Mouse (Mus musculus): ENCODE measurements around the gene Stard13. TPM values are rescaled to one million over a fixed set of nuclear protein-coding genes. Genes with fewer than 3 reads are reported as not detected.

The Stard13 gene
- polyA plus RNA-seq, 1 experiment, result 1.4 TPM

GRCm38 (mm10) chr5:151183656-151184240 lies 49.9 kb downstream of the Stard13 start:
- Histone ChIP-seq H3K4me3 (ENCODE audit: extremely low read depth, insufficient read depth, insufficient read length) (no peak overlapping the region), H3K27ac (ENCODE audit: insufficient read depth, low read length) (no peak overlapping the region), H3K27me3 (ENCODE audit: control insufficient read depth, insufficient read depth, low read length) (no peaks in the 10 kb centered on the region), H3K4me1 (ENCODE audit: control insufficient read depth, insufficient read depth, insufficient read length) (no peaks in the 10 kb centered on the region), H3K36me3 (ENCODE audit: control insufficient read depth, insufficient read depth, low read length) (no peaks in the 10 kb centered on the region)
- TF ChIP-seq CTCF (IDR thresholded peaks at IDR 0.05; ENCODE audit: extremely low read depth, insufficient read depth, insufficient read length, insufficient replicate concordance) (no peak), POLR2A (IDR thresholded peaks at IDR 0.05; ENCODE audit: low read depth, low read length) (no peak)
- 67% methylated on average over 11 of the region's 11 CpGs for WGBS
- no peak for DNase-seq (ENCODE audit: low read depth in 1 of 2, low spot score in 2 of 2)

- Histone ChIP-seq H3K27ac (ENCODE audit: insufficient read depth, low read length) (no peak overlapping the region), H3K36me3 (ENCODE audit: control insufficient read depth, insufficient read depth, low read length) (no peaks in the 10 kb centered on the region), H3K4me1 (ENCODE audit: control insufficient read depth, insufficient read depth, insufficient read length) (no peaks in the 10 kb centered on the region), H3K4me3 (ENCODE audit: extremely low read depth, insufficient read depth, insufficient read length) (no peak overlapping the region), H3K27me3 (ENCODE audit: control insufficient read depth, insufficient read depth, low read length) (no peaks in the 10 kb centered on the region)
- no peak for DNase-seq (ENCODE audit: low read depth in 1 of 2, low spot score in 2 of 2)
- TF ChIP-seq CTCF (IDR thresholded peaks at IDR 0.05; ENCODE audit: extremely low read depth, insufficient read depth, insufficient read length, insufficient replicate concordance) (no peak), POLR2A (IDR thresholded peaks at IDR 0.05; ENCODE audit: low read depth, low read length) (no peak)
- WGBS, result 93% methylated on average over 8 of the region's 8 CpGs
Observed at GRCm38 (mm10) chr5:151181288-151181687, 52.3 kb downstream of the Stard13 start.

GRCm38 (mm10) chr5:151180176-151180785 lies 53.4 kb downstream of the Stard13 start:
- no peak overlapping the region for H3K27ac ChIP-seq (ENCODE audit: insufficient read depth, low read length)
- no peak for TF ChIP-seq POLR2A (IDR thresholded peaks at IDR 0.05; ENCODE audit: low read depth, low read length)
- no peak for TF ChIP-seq CTCF (IDR thresholded peaks at IDR 0.05; ENCODE audit: extremely low read depth, insufficient read depth, insufficient read length, insufficient replicate concordance)
- no peak for DNase-seq (ENCODE audit: low read depth in 1 of 2, low spot score in 2 of 2)
- H3K4me3 ChIP-seq (ENCODE audit: extremely low read depth, insufficient read depth, insufficient read length), result no peak overlapping the region
- H3K27me3 ChIP-seq (ENCODE audit: control insufficient read depth, insufficient read depth, low read length), result no peaks in the 10 kb centered on the region
- no peaks in the 10 kb centered on the region for H3K36me3 ChIP-seq (ENCODE audit: control insufficient read depth, insufficient read depth, low read length)
- H3K4me1 ChIP-seq (ENCODE audit: control insufficient read depth, insufficient read depth, insufficient read length), result no peaks in the 10 kb centered on the region
- WGBS, result 90% methylated on average over 9 of the region's 9 CpGs

- TF ChIP-seq POLR2A (IDR thresholded peaks at IDR 0.05; ENCODE audit: low read depth, low read length) (no peak), CTCF (IDR thresholded peaks at IDR 0.05; ENCODE audit: extremely low read depth, insufficient read depth, insufficient read length, insufficient replicate concordance) (no peak)
- DNase-seq (ENCODE audit: low read depth in 1 of 2, low spot score in 2 of 2), result no peak
- no peak overlapping the region for H3K27ac ChIP-seq (ENCODE audit: insufficient read depth, low read length)
- no peaks in the 10 kb centered on the region for H3K36me3 ChIP-seq (ENCODE audit: control insufficient read depth, insufficient read depth, low read length)
- no peak overlapping the region for H3K4me3 ChIP-seq (ENCODE audit: extremely low read depth, insufficient read depth, insufficient read length)
- no peaks in the 10 kb centered on the region for H3K27me3 ChIP-seq (ENCODE audit: control insufficient read depth, insufficient read depth, low read length)
- H3K4me1 ChIP-seq (ENCODE audit: control insufficient read depth, insufficient read depth, insufficient read length), result no peaks in the 10 kb centered on the region
- WGBS, result 85% methylated on average over 3 of the region's 3 CpGs
Observed at GRCm38 (mm10) chr5:151177171-151177570, 56.5 kb downstream of the Stard13 start.

GRCm38 (mm10) chr5:151175897-151176313 lies 57.7 kb downstream of the Stard13 start:
- TF ChIP-seq POLR2A (IDR thresholded peaks at IDR 0.05; ENCODE audit: low read depth, low read length), result no peak
- H3K4me3 ChIP-seq (ENCODE audit: extremely low read depth, insufficient read depth, insufficient read length), result no peak overlapping the region
- no peaks in the 10 kb centered on the region for H3K27me3 ChIP-seq (ENCODE audit: control insufficient read depth, insufficient read depth, low read length)
- no peak overlapping the region for H3K27ac ChIP-seq (ENCODE audit: insufficient read depth, low read length)
- WGBS, result 79% methylated on average over 4 of the region's 4 CpGs
- no peaks in the 10 kb centered on the region for H3K36me3 ChIP-seq (ENCODE audit: control insufficient read depth, insufficient read depth, low read length)
- no peak for DNase-seq (ENCODE audit: low read depth in 1 of 2, low spot score in 2 of 2)
- no peaks in the 10 kb centered on the region for H3K4me1 ChIP-seq (ENCODE audit: control insufficient read depth, insufficient read depth, insufficient read length)

- Histone ChIP-seq H3K4me3 (ENCODE audit: extremely low read depth, insufficient read depth, insufficient read length) (no peak overlapping the region), H3K27ac (ENCODE audit: insufficient read depth, low read length) (no peak overlapping the region), H3K4me1 (ENCODE audit: control insufficient read depth, insufficient read depth, insufficient read length) (no peaks in the 10 kb centered on the region), H3K27me3 (ENCODE audit: control insufficient read depth, insufficient read depth, low read length) (no peaks in the 10 kb centered on the region), H3K36me3 (ENCODE audit: control insufficient read depth, insufficient read depth, low read length) (no peaks in the 10 kb centered on the region)
- 88% methylated on average over 7 of the region's 7 CpGs for WGBS
- no peak for TF ChIP-seq POLR2A (IDR thresholded peaks at IDR 0.05; ENCODE audit: low read depth, low read length)
- TF ChIP-seq CTCF (IDR thresholded peaks at IDR 0.05; ENCODE audit: extremely low read depth, insufficient read depth, insufficient read length, insufficient replicate concordance), result no peak
- DNase-seq (ENCODE audit: low read depth in 1 of 2, low spot score in 2 of 2), result no peak
Observed at GRCm38 (mm10) chr5:151174485-151175460, 58.9 kb downstream of the Stard13 start.
